Mouse (Mus musculus) midbrain, embryonic 11.5 days (tissue): ENCODE measurements around the gene Il34. TPM values are rescaled to one million over a fixed set of nuclear protein-coding genes. Genes with fewer than 3 reads are reported as not detected.

Experiments
- ATAC-seq: fragments of 200-750 bp; cut with Nextera tagmentation; 2 replicates; pipeline ENCODE4 v1.8.0; 2017; ENCODE audit warnings: moderate TSS enrichment, moderate library complexity; ENCODE audit not compliant: low FRiP score
- DNase-seq: peaks from one replicate; pipeline ENCODE4 v3.0.0; 2015; ENCODE audit warnings: low spot score; ENCODE audit errors: missing footprints
- H3K27ac ChIP-seq: fragments of 300-500 bp; sonication (generic); 2 replicates; pipeline ENCODE4 v1.5.1; 2014; ENCODE audit warnings: low read depth, low read length
- H3K27me3 ChIP-seq: fragments of 300-500 bp; sonication (generic); 2 replicates; pipeline ENCODE4 v1.6.1; 2014; ENCODE audit warnings: mild to moderate bottlenecking, low read length, moderate library complexity, mixed read lengths; ENCODE audit not compliant: control insufficient read depth, insufficient read depth
- H3K36me3 ChIP-seq: fragments of 300-500 bp; sonication (generic); 2 replicates; pipeline ENCODE4 v1.6.1; 2014; ENCODE audit warnings: mild to moderate bottlenecking, low read length, moderate library complexity, mixed read lengths; ENCODE audit not compliant: control insufficient read depth, insufficient read depth
- H3K4me1 ChIP-seq: fragments of 300-500 bp; sonication (generic); 2 replicates; pipeline ENCODE4 v1.6.1; 2014; ENCODE audit warnings: low read length; ENCODE audit not compliant: control insufficient read depth, insufficient read depth
- H3K4me2 ChIP-seq: fragments of 300-500 bp; sonication (generic); 2 replicates; pipeline ENCODE4 v1.6.1; 2014; ENCODE audit warnings: mild to moderate bottlenecking, moderate library complexity
- H3K4me3 ChIP-seq: fragments of 300-500 bp; sonication (generic); 2 replicates; pipeline ENCODE4 v1.5.1; 2014; ENCODE audit warnings: low read depth, low read length
- H3K9ac ChIP-seq: fragments of 300-500 bp; sonication (generic); 2 replicates; pipeline ENCODE4 v1.6.1; 2014; ENCODE audit warnings: low read length
- H3K9me3 ChIP-seq: fragments of 300-500 bp; sonication (generic); 2 replicates; pipeline ENCODE4 v1.6.1; 2016; ENCODE audit warnings: low read length; ENCODE audit not compliant: control insufficient read depth
- WGBS: fragments of 180-500 bp; shearing (Covaris S2); extraction: QIAGEN DNeasy Blood & Tissue Kit; methylation state at CpG from one replicate; pipeline ENCODE4 v1.1.7; 2014; 5-methylcytosine and 5-hydroxymethylcytosine counted together
- polyA plus RNA-seq: library from polyadenylated mRNA; unstranded; fragments of >200 nt; fragmentation: Nextera tagmentation; extraction: Ambion mirVana; gene quantifications from 2 replicates; pipeline ENCODE4 v1.2.1, GENCODE M21; 2014

Il34 gene
- polyA plus RNA-seq, 1 experiment from 2014 or later = 0.38 TPM

DNA sequence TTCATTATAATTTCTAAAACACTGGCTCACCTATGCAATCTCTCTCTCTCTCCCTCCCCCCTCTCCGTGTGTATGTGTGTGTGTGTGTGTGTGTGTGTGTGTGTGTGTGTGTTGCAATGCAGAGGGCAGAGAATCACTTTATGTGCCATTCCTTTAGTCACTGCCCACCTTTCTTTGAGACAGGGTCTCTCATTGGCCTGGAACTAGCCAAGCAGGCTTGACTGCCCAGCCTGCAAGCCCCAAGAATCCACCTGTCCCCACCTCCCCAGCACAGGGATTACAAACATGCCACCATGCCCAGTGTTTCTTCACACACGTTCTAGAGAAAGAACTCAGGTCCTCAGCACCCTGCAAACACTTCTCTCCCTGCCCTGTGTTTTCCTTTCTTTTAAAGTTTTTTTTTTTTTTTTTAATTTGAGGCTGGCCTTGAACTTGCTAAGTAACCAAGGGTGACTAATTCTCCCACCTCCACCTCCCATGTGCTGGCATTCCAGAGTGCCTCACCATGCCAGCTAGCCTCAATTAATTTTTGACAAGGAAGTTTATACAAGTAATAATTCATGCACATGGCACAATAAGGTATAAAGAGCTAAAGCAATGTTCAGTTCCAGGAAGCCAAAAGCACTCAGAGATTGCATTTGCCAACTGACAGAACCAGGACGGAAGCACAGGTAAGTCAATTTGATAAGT lies 754 bp downstream of the Il34 start:
- H3K36me3 ChIP-seq = peaks cover 3% of the 10 kb centered on the region; the same call in 1 of the 2 replicates
- H3K27ac ChIP-seq = no peak overlapping the region

DNA sequence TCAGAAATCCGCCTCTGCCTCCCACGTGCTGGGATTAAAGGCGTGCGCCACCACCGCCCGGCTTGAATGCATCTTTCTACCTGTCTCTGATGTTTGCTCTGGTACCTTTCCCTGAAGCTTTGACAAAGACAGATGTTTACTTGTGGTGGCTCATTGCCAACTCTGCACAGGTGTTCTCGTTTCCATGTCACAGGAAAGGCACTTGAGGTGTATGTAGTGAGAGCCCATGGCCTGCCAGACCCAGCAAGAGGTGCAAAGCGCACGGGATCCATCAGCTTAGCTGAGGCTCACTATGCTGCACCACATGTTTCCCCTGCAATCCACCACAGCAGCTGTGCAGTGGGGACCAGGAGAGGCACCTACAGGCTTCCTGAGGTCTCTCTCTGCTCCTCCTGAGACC lies 1.9 kb downstream of the Il34 start:
- Histone ChIP-seq H3K27me3 (no peaks in the 10 kb centered on the region), H3K4me2 (no peak overlapping the region), H3K36me3 (no peaks in the 10 kb centered on the region; the same call in 1 of the 2 replicates), H3K27ac (no peak overlapping the region), H3K4me1 (no peaks in the 10 kb centered on the region), H3K9ac (no peak overlapping the region), H3K9me3 (no peaks in the 10 kb centered on the region), H3K4me3 (no peak overlapping the region)
- ATAC-seq (no peak), DNase-seq (no peak)
- 90% methylated on average over 9 of the region's 9 CpGs for WGBS

More for the DNA sequence above, 754 bp downstream of the Il34 start:
- no peak for ATAC-seq
- no peak overlapping the region for H3K4me2 ChIP-seq
- H3K9ac ChIP-seq = no peak overlapping the region
- H3K4me1 ChIP-seq = no peaks in the 10 kb centered on the region
- 56% methylated on average over 3 of the region's 3 CpGs for WGBS
- no peaks in the 10 kb centered on the region for H3K9me3 ChIP-seq
- H3K4me3 ChIP-seq = no peak overlapping the region
- DNase-seq = no peak
- H3K27me3 ChIP-seq = no peaks in the 10 kb centered on the region

GRCm38 (mm10) chr8:110802988-110803387 lies 2.7 kb downstream of the Il34 start:
- H3K27me3 ChIP-seq = no peaks in the 10 kb centered on the region
- ATAC-seq (no peak), DNase-seq (no peak)
- H3K9me3 ChIP-seq = no peaks in the 10 kb centered on the region
- WGBS = 79% methylated on average over 5 of the region's 5 CpGs
- H3K36me3 ChIP-seq = no peaks in the 10 kb centered on the region
- H3K27ac ChIP-seq = no peak overlapping the region
- no peak overlapping the region for H3K9ac ChIP-seq
- H3K4me1 ChIP-seq = no peaks in the 10 kb centered on the region
- no peak overlapping the region for H3K4me3 ChIP-seq
- H3K4me2 ChIP-seq = no peak overlapping the region

DNA sequence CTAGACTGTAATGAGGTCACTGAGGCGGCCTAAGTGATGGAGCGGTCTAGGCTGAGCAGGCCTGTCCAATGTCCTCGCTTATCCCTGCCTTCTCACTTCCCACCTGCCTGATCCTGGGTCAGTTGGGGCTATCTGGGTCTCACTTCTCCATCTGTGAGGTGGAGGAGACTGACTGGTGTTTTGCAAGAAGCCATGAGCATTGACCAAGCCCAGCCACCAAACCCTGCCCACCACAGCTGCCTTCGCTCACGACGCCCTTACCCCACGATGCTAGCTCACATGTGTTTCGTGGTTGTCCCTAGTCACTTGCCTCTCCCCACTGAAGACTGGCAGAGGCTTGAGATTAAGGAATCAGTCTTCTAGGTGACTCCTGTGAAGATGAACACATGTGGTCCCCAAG lies 8.6 kb downstream of the Il34 start:
- Histone ChIP-seq H3K27me3 (no peaks in the 10 kb centered on the region), H3K4me1 (no peaks in the 10 kb centered on the region), H3K4me3 (no peak overlapping the region), H3K27ac (no peak overlapping the region), H3K9ac (no peak overlapping the region), H3K36me3 (no peaks in the 10 kb centered on the region), H3K4me2 (no peak overlapping the region), H3K9me3 (no peaks in the 10 kb centered on the region)
- 94% methylated on average over 8 of the region's 8 CpGs for WGBS
- ATAC-seq (no peak), DNase-seq (no peak)

DNA sequence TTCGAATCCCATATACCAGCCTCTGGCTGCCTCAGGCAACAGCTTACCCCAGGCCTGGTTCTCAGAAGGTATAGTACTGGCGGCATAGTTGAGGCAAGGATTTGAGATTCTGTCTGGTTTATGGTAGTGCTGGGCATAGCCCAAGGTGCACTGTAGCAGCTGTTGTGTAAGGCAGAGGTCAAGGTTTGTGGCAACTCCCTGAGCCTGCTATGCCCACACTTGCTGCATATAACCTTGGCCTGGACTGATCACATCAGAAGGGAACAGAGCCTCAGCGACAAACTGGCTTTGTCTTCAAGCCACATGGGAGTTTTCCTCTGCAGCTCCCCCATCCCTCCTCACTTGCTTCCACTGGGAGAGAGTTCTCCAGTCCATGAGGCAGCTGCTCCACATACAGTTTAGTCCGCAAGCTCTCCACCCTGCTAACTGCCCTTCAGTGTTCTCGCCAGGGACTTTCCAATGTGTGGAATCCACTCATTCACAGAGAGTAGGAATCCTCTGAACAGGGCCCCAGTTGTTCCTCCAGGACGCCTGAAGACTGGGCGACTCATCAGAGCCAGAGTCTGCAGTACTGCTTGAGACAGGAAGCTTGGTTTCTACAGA lies 11.3 kb downstream of the Il34 start:
- Histone ChIP-seq H3K4me2 (no peak overlapping the region), H3K27me3 (no peaks in the 10 kb centered on the region), H3K36me3 (no peaks in the 10 kb centered on the region), H3K27ac (no peak overlapping the region), H3K9ac (no peak overlapping the region), H3K4me3 (no peak overlapping the region), H3K9me3 (no peaks in the 10 kb centered on the region), H3K4me1 (no peaks in the 10 kb centered on the region)
- DNase-seq (no peak), ATAC-seq (no peak)
- WGBS = 89% methylated on average over 7 of the region's 7 CpGs

DNA sequence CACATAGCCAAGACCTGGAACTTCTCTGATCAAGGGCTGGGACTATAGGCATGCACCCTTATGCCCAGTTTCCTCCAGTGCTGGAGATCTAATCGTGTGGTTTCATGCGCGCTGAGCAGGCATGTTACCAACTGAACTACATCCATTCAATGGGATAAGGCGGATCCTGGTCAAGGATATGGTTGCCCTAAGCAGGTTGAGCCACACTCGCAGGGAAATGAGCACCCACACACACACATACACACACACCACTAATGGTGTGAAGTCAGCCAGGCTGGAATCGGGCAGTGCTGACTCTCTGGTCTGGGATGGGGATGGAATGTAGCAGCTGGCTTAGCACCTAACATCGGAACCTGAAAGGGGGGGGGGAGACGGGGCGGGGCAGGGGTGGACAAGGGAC lies 11.8 kb downstream of the Il34 start:
- no peak overlapping the region for H3K9ac ChIP-seq
- no peaks in the 10 kb centered on the region for H3K36me3 ChIP-seq
- H3K4me3 ChIP-seq = no peak overlapping the region
- DNase-seq = no peak
- H3K4me2 ChIP-seq = no peak overlapping the region
- 95% methylated on average over 9 of the region's 9 CpGs for WGBS
- no peaks in the 10 kb centered on the region for H3K9me3 ChIP-seq
- ATAC-seq = no peak
- no peaks in the 10 kb centered on the region for H3K27me3 ChIP-seq
- no peak overlapping the region for H3K27ac ChIP-seq
- H3K4me1 ChIP-seq = no peaks in the 10 kb centered on the region

DNA sequence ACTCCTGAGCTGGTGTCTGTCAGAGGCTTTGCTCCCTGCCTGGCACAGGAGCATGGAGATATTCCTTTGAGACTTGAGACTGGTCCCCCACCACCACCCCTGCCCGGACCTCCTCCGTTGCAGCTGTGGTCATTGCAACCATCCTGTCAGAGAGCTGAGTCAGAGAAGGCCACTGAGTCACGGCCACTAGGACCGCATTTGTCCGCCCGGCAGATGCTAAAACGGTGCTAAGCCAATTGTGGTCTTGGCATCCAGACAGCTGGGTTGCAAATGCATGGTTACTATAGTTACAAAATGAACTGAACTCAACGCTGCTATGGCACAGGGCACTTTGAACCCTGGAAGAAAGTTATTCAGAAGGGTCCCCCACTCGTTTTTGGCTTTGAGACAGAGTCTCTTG lies 12.2 kb downstream of the Il34 start:
- H3K27ac ChIP-seq = no peak overlapping the region
- H3K9me3 ChIP-seq = no peaks in the 10 kb centered on the region
- no peak for ATAC-seq
- no peak for DNase-seq
- 86% methylated on average over 9 of the region's 9 CpGs for WGBS
- H3K9ac ChIP-seq = no peak overlapping the region
- H3K4me2 ChIP-seq = no peak overlapping the region
- H3K4me1 ChIP-seq = no peaks in the 10 kb centered on the region
- no peak overlapping the region for H3K4me3 ChIP-seq
- no peaks in the 10 kb centered on the region for H3K27me3 ChIP-seq
- H3K36me3 ChIP-seq = no peaks in the 10 kb centered on the region

GRCm38 (mm10) chr8:110792574-110793200 lies 13.0 kb downstream of the Il34 start:
- ATAC-seq (no peak), DNase-seq (no peak)
- Histone ChIP-seq H3K9ac (no peak overlapping the region), H3K9me3 (no peaks in the 10 kb centered on the region), H3K4me3 (no peak overlapping the region), H3K27ac (no peak overlapping the region), H3K4me1 (no peaks in the 10 kb centered on the region), H3K4me2 (no peak overlapping the region), H3K36me3 (no peaks in the 10 kb centered on the region), H3K27me3 (no peaks in the 10 kb centered on the region)
- 88% methylated on average over 11 of the region's 11 CpGs for WGBS

DNA sequence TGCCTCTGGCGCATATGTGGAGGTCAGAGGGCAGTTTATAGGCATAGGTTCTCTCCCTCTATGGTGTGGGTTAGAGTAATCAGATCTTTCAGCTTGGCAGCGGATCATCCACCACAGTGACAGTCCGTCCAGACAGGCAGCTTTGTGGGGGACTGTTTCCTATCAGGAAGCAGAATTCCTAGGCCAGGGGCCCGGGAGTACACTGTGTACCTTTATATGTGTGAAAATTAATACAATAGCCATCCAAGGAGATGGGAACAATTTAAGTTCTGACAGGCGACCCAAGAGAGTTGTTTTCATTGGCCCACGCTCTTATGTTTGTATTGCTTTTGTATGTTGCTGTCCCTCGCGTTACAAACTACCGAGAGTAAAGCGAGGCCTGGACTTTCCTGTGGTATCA lies 14.6 kb downstream of the Il34 start:
- Histone ChIP-seq H3K27ac (no peak overlapping the region), H3K9ac (no peak overlapping the region), H3K9me3 (no peaks in the 10 kb centered on the region), H3K4me2 (no peak overlapping the region), H3K4me3 (no peak overlapping the region), H3K36me3 (no peaks in the 10 kb centered on the region), H3K4me1 (no peaks in the 10 kb centered on the region), H3K27me3 (no peaks in the 10 kb centered on the region)
- 81% methylated on average over 10 of the region's 10 CpGs for WGBS
- ATAC-seq = no peak
- no peak for DNase-seq
